ENCODE assay signal across 8 mouse cellular contexts in genomic region chr16:87495716-87496447, GRCm38 (mm10). TPM values are rescaled to one million over a fixed set of nuclear protein-coding genes. Genes with fewer than 3 reads are reported as not detected.
DNase-seq lines count a peak whose midpoint lies in the region; ATAC-seq and TF ChIP-seq lines count a peak whose summit lies in the region.

Gene Cct8, minus strand, starts transcription at chr16:87495873.

- peak; percentile 99 for DNase-seq in ZHBTc4 (ENCODE audit: low read depth, low spot score)
- DNase-seq in gastrocnemius, adult 2 months, result peak; percentile 98
- DNase-seq in hindbrain, postnatal 0 days (ENCODE audit: low spot score), result peak; percentile 99
- peak; percentile 96 to 97 for DNase-seq in left cerebral cortex, adult 2 months (ENCODE audit: extremely low spot score in 1 of 2, low spot score in 2 of 2)
- DNase-seq in right cerebral cortex, adult 2 months (ENCODE audit: low spot score in 2 of 2), result peak; percentile 95 to 97
- peak; percentile 97 for DNase-seq in urinary bladder, postnatal 14 days (ENCODE audit: low spot score)

- H3K4me2 ChIP-seq in hindbrain, postnatal 0 days (ENCODE audit: low read depth, low read length), result peak within 1 kb of the TSS; percentile 64

- H3K27me3 ChIP-seq in hindbrain, postnatal 0 days (ENCODE audit: insufficient read depth, low read length), result no peaks in the 10 kb centered on the region

- peak within 1 kb of the TSS; percentile 98 for H3K4me3 ChIP-seq in gastrocnemius, adult 2 months
- peak within 1 kb of the TSS; percentile 98 for H3K4me3 ChIP-seq in hindbrain, postnatal 0 days (ENCODE audit: low read length)
- peak within 1 kb of the TSS; percentile 85 for H3K4me3 ChIP-seq in left cerebral cortex, adult 2 months

- intact Hi-C loops in gastrocnemius, adult 2 months (cut with DNase I), result no loop called here
- intact Hi-C loops in left cerebral cortex, adult 2 months (cut with DNase I), result loop anchor here (1.0 kb wide), 1 partner anchor 42 kb away; the partner anchor contains the start of gene Usp16

- peaks cover 19% of the 10 kb centered on the region for H3K36me3 ChIP-seq in hindbrain, postnatal 0 days (ENCODE audit: insufficient read depth, low read length)

- peak within 1 kb of the TSS; percentile 98 for H3K9ac ChIP-seq in hindbrain, postnatal 0 days (replicated peaks; ENCODE audit: low read length)

- peak; percentile 92 for ATAC-seq in common myeloid progenitor, adult 5-6 weeks (replicated peaks; ENCODE audit: low read depth, poor library complexity, severe bottlenecking)
- ATAC-seq in hindbrain, postnatal 0 days, result peak; percentile 97
- ATAC-seq in megakaryocyte, adult 5-6 weeks (ENCODE audit: poor library complexity, severe bottlenecking), result peak; percentile 98

- peaks cover 11% of the 10 kb centered on the region for H3K4me1 ChIP-seq in hindbrain, postnatal 0 days (ENCODE audit: insufficient read depth, low read length)

- under 1% methylated on average over 48 of the region's 48 CpGs for WGBS in hindbrain, postnatal 0 days

- peak within 1 kb of the TSS; percentile 94 for H3K27ac ChIP-seq in gastrocnemius, adult 2 months
- H3K27ac ChIP-seq in hindbrain, postnatal 0 days, result peak within 1 kb of the TSS; percentile 93
- H3K27ac ChIP-seq in left cerebral cortex, adult 2 months, result peak within 1 kb of the TSS; percentile 81

- no peak for TF ChIP-seq CTCF in gastrocnemius, adult 2 months (IDR thresholded peaks at IDR 0.05)
- no peak for TF ChIP-seq CTCF in hindbrain, postnatal 0 days (IDR thresholded peaks at IDR 0.05; ENCODE audit: low read depth)
- no peak for TF ChIP-seq CTCF in left cerebral cortex, adult 2 months (IDR thresholded peaks at IDR 0.05)

- H3K9me3 ChIP-seq in hindbrain, postnatal 0 days (ENCODE audit: low read length), result no peaks in the 10 kb centered on the region

RNA-seq across cellular contexts. Expression of gene Cct8, which starts in this region (rescaled TPM):
- total RNA-seq in common myeloid progenitor, adult 5-6 weeks (2017), result 907 and 916 TPM in 2 replicates
- total RNA-seq in gastrocnemius, adult 2 months (2021), result 100 to 1,000 TPM; 114 to 135 TPM
- 91.4 and 136 TPM in 2 replicates for total RNA-seq in hindbrain, postnatal 0 days (2014; rRNA removed)
- polyA plus RNA-seq in hindbrain, postnatal 0 days (2015; fragmentation: Nextera tagmentation; extraction: Ambion mirVana), result 343 and 349 TPM in 2 replicates
- total RNA-seq in left cerebral cortex, adult 2 months (2021), result 100 to 1,000 TPM; 145 to 188 TPM
- 158 and 163 TPM in 2 replicates for total RNA-seq in megakaryocyte, adult 5-6 weeks (2015)
- 331 and 390 TPM in 2 replicates for total RNA-seq in megakaryocyte, adult 5-6 weeks (2017)

Comparison
In these comparisons a context has a peak if more than half of its experiments do, and no peak if none do; other contexts are left out.
1. Peak in every context shown above with its lines: DNase-seq, ATAC-seq, H3K4me3 ChIP-seq and H3K27ac ChIP-seq.